Mouse (Mus musculus): ENCODE measurements around the gene Sirt2.

The Sirt2 gene

GRCm38 (mm10) chr7:28766173-28766879 lies at the start of gene Sirt2:
Gene Sirt2, plus strand, starts transcription at chr7:28766735.
- peak; percentile 97 for DNase-seq (ENCODE audit: low spot score)

- no peak for DNase-seq (ENCODE audit: low spot score)
These were observed 48.8 kb upstream of the Sirt2 start for GRCm38 (mm10) chr7:28717726-28718125.

- peak; percentile 35 for DNase-seq (ENCODE audit: low spot score)
These were observed 47.4 kb upstream of the Sirt2 start for GRCm38 (mm10) chr7:28719159-28719558.

- no peak for DNase-seq (ENCODE audit: low spot score)
These were observed 46.9 kb upstream of the Sirt2 start for GRCm38 (mm10) chr7:28719650-28720049.

GRCm38 (mm10) chr7:28720753-28721537 lies 45.6 kb upstream of the Sirt2 start:
- no peak for DNase-seq (ENCODE audit: low spot score)

- DNase-seq (ENCODE audit: low spot score): no peak
These were observed 44.5 kb upstream of the Sirt2 start for GRCm38 (mm10) chr7:28722079-28722478.

GRCm38 (mm10) chr7:28724613-28725012 lies 41.9 kb upstream of the Sirt2 start:
- DNase-seq (ENCODE audit: low spot score): no peak

- peak; percentile 67 for DNase-seq (ENCODE audit: low spot score)
These were observed 39.9 kb upstream of the Sirt2 start for GRCm38 (mm10) chr7:28726600-28726999.

GRCm38 (mm10) chr7:28727649-28728340 lies 38.7 kb upstream of the Sirt2 start:
- DNase-seq (ENCODE audit: low spot score): no peak

GRCm38 (mm10) chr7:28732341-28733142 lies 34.0 kb upstream of the Sirt2 start:
- DNase-seq (ENCODE audit: low spot score): no peak

- DNase-seq (ENCODE audit: low spot score): no peak
These were observed 33.3 kb upstream of the Sirt2 start for GRCm38 (mm10) chr7:28733211-28733610.

GRCm38 (mm10) chr7:28735701-28736100 lies 30.8 kb upstream of the Sirt2 start:
- DNase-seq (ENCODE audit: low spot score): no peak

- no peak for DNase-seq (ENCODE audit: low spot score)
These were observed 26.7 kb upstream of the Sirt2 start for GRCm38 (mm10) chr7:28739829-28740228.

- peak; percentile 42 for DNase-seq (ENCODE audit: low spot score)
These were observed 25.6 kb upstream of the Sirt2 start for GRCm38 (mm10) chr7:28740949-28741348.

GRCm38 (mm10) chr7:28741368-28741708 lies 25.2 kb upstream of the Sirt2 start:
- DNase-seq (ENCODE audit: low spot score): no peak

- DNase-seq (ENCODE audit: low spot score): peak; percentile 97
These were observed 24.7 kb upstream of the Sirt2 start, which contains the start of the genes Mrps12 and Sars2 for GRCm38 (mm10) chr7:28741709-28742438. Gene Mrps12, minus strand, starts transcription at chr7:28741820. Gene Sars2, plus strand, starts transcription at chr7:28741992.

GRCm38 (mm10) chr7:28749935-28750334 lies 16.6 kb upstream of the Sirt2 start:
- no peak for DNase-seq (ENCODE audit: low spot score)

GRCm38 (mm10) chr7:28756079-28756478 lies 10.5 kb upstream of the Sirt2 start, which contains the start of gene Ccer2:
Gene Ccer2, plus strand, starts transcription at chr7:28756174.
- DNase-seq (ENCODE audit: low spot score): no peak

GRCm38 (mm10) chr7:28758623-28759022 lies 7.9 kb upstream of the Sirt2 start:
- DNase-seq (ENCODE audit: low spot score): no peak

- no peak for DNase-seq (ENCODE audit: low spot score)
These were observed 4.6 kb upstream of the Sirt2 start for GRCm38 (mm10) chr7:28761907-28762306.

GRCm38 (mm10) chr7:28765211-28765610 lies 1.3 kb upstream of the Sirt2 start:
- DNase-seq (ENCODE audit: low spot score): no peak

All from MN1 (cell line).